Mouse (Mus musculus): ENCODE results near the gene Abcg5. TPM values are rescaled to one million over a fixed set of nuclear protein-coding genes. Genes with fewer than 3 reads are reported as not detected.

Gene Abcg5
- 1.5 and 2.2 TPM in 2 replicates for polyA plus RNA-seq (2015; fragmentation: Nextera tagmentation; extraction: Ambion mirVana)

GRCm38 (mm10) chr17:84682734-84683717 lies at the start of gene Abcg5:
Abcg5 (minus strand) TSS chr17:84683011.

GRCm38 (mm10) chr17:84675951-84676366 lies 6.9 kb downstream of the Abcg5 start, which contains the start of gene Abcg8:
Abcg8 (plus strand) TSS chr17:84676302.

DNA sequence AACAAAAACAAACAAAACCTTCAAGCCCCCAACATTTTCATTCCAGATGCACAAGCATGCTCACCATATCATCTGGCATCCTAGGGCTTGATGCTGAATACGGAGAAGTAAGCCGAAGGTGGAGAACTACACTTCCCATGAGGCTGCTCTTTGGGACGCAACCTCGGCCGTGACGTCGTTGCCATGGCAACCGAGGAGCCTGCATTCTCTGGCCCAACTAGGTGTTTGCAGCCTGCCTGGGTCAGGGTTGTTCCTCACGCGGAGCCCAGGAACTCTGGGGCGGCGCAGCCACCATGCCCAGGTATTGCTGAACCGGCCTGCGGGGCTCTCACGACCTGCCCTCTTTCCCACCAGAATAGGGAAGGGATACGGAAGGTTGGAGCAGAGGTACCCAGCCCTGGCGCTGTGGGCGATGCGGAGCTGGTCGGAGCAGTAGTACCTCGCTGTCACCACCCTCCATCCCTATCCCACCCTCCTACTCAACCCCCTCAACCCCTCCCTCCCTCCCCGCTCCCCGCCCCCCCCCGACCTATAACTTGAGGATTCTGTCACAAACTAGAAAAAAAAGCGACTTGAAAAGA lies 56.4 kb downstream of the Abcg5 start, which contains the start of gene Dync2li1:
Gene Dync2li1, plus strand, starts transcription at position 221 of the 581 bp plus-strand sequence.

Other genes starting within 250 kb of the Abcg5 start
- gene Thada, start 216.8 kb downstream of the Abcg5 start, polyA plus RNA-seq (2015; fragmentation: Nextera tagmentation; extraction: Ambion mirVana), result 2.0 and 4.2 TPM in 2 replicates
- 3.2 and 3.4 TPM in 2 replicates for gene Plekhh2, start 171.1 kb downstream of the Abcg5 start, polyA plus RNA-seq (2015; fragmentation: Nextera tagmentation; extraction: Ambion mirVana)
- gene Dync2li1, start 56.5 kb downstream of the Abcg5 start, polyA plus RNA-seq (2015; fragmentation: Nextera tagmentation; extraction: Ambion mirVana), result 31.7 and 36.8 TPM in 2 replicates
- gene Abcg8, start 6.7 kb downstream of the Abcg5 start, polyA plus RNA-seq (2015; fragmentation: Nextera tagmentation; extraction: Ambion mirVana), result 0.14 and 0.55 TPM in 2 replicates
- gene Lrpprc, start 107.8 kb upstream of the Abcg5 start, polyA plus RNA-seq (2015; fragmentation: Nextera tagmentation; extraction: Ambion mirVana), result 19.2 and 26.2 TPM in 2 replicates